Mouse (Mus musculus): ENCODE measurements at regions not wholly inside any gene's neighbourhood (a gene's known extent, or its start where the extent isn't known, plus 50 kb on each side); places are given as distances from the start of the nearest gene placed in this dataset.
A peak's percentile ranks its signal among the peaks of the same experiment; 100 is the strongest.

GRCm38 (mm10) chr3:31603237-31603636 is 293.1 kb upstream of the Slc7a14 start:
- TF ChIP-seq CTCF (IDR thresholded peaks at IDR 0.05; ENCODE audit: low read depth, low read length) (peak; percentile 45), POLR2A (IDR thresholded peaks at IDR 0.05; ENCODE audit: insufficient read depth, low read length) (no peak)

All from ES-Bruce4 (cell line).